Mouse (Mus musculus) gastrocnemius, postnatal 14 days (tissue): ENCODE data around the gene Msx2. TPM values are rescaled to one million over a fixed set of nuclear protein-coding genes. Genes with fewer than 3 reads are reported as not detected.

Experiments
- DNase-seq: peaks from one replicate; pipeline ENCODE4 v3.0.0; 2021; ENCODE audit warnings: mixed read lengths
- intact Hi-C: fragments of 180-260 bp; cut with DNase I; formaldehyde crosslinking; loops from one replicate; pipeline ENCODE4 v1.15.1; 2025; ENCODE audit warnings: low total_unique reads
- total RNA-seq, 2 experiments: library from RNA; stranded (reverse); gene quantifications; 2 replicates each; pipeline ENCODE4 v1.2.3; 2021

The Msx2 gene
- total RNA-seq, 2 experiments from 2014 or later, result 0.18 TPM; not detected in 1

- intact Hi-C loops, result no loop called here
Observed at GRCm38 (mm10) chr13:53420741-53421140, 52.1 kb downstream of the Msx2 start.

GRCm38 (mm10) chr13:53419681-53420080 lies 53.2 kb downstream of the Msx2 start:
- DNase-seq, result no peak
- intact Hi-C loops, result no loop called here

More at GRCm38 (mm10) chr13:53420741-53421140, 52.1 kb downstream of the Msx2 start:
- no peak for DNase-seq

- no peak for DNase-seq
- intact Hi-C loops, result no loop called here
Observed at GRCm38 (mm10) chr13:53417701-53418100, 55.2 kb downstream of the Msx2 start.

Other genes starting within 250 kb of the Msx2 start
- 1 to 10 TPM; 2.4 to 2.5 TPM for gene Ror2, start 186.9 kb downstream of the Msx2 start, total RNA-seq
- gene Sptlc1, start 95.7 kb downstream of the Msx2 start, total RNA-seq, result 10 to 100 TPM in 1 of 2 experiments, 1 to 10 TPM in 1; 9.5 to 11.1 TPM